Mouse (Mus musculus) cerebellum, adult 2 months (tissue): ENCODE data around the gene Zzz3. TPM values are rescaled to one million over a fixed set of nuclear protein-coding genes. Genes with fewer than 3 reads are reported as not detected.

Source experiments
- DNase-seq, 2 experiments: peaks; one replicate each; pipeline ENCODE4 v3.0.0; 2021
- H3K27ac ChIP-seq: fragments of 200-500 bp; 2 replicates; pipeline ENCODE4 v1.5.1; 2012; ENCODE audit warnings: low read length, control low read depth, inconsistent platforms; ENCODE audit not compliant: insufficient read depth
- H3K27me3 ChIP-seq: fragments of 200-500 bp; 2 replicates; pipeline ENCODE4 v1.6.1; 2012; ENCODE audit warnings: inconsistent platforms, mild to moderate bottlenecking, low read length, moderate library complexity; ENCODE audit not compliant: control insufficient read depth, insufficient read depth
- H3K4me1 ChIP-seq: fragments of 200-500 bp; 2 replicates; pipeline ENCODE4 v1.6.1; 2011; ENCODE audit warnings: low read length; ENCODE audit not compliant: control insufficient read depth, insufficient read depth
- H3K4me3 ChIP-seq: fragments of 200-500 bp; replicated peaks from 2 replicates; pipeline ENCODE3; 2011; ENCODE audit warnings: mild to moderate bottlenecking, low read depth, low read length, control low read depth; ENCODE audit not compliant: insufficient read depth
- CTCF ChIP-seq: fragments of 200-500 bp; IDR thresholded peaks from 2 replicates; pipeline ENCODE4 v1.5.1; 2011; ENCODE audit warnings: low read depth, mild to moderate bottlenecking, control low read depth, low read length, moderate library complexity, borderline replicate concordance; ENCODE audit not compliant: insufficient read depth
- POLR2A ChIP-seq: fragments of 200-500 bp; IDR thresholded peaks from 2 replicates; pipeline ENCODE4 v1.6.1; 2011; ENCODE audit warnings: low read length, control low read depth, borderline replicate concordance; ENCODE audit not compliant: insufficient read depth
- WGBS: fragments of 180-500 bp; shearing (Covaris S2); methylation state at CpG from one replicate; pipeline ENCODE4 v1.1.7; 2018; 5-methylcytosine and 5-hydroxymethylcytosine counted together
- polyA plus RNA-seq: library from polyadenylated mRNA; depleted of rRNA; stranded (reverse); fragments of >200 nt; gene quantifications from 2 replicates; pipeline ENCODE4 v1.2.3, GENCODE M21; 2012

Zzz3 gene
- polyA plus RNA-seq, 1 experiment: 25.2 TPM

GRCm38 (mm10) chr3:152403827-152404226, 8.6 kb downstream of the Zzz3 start:
- 74% methylated on average over 2 of the region's 2 CpGs for WGBS
- no peak overlapping the region for H3K27ac ChIP-seq

DNA sequence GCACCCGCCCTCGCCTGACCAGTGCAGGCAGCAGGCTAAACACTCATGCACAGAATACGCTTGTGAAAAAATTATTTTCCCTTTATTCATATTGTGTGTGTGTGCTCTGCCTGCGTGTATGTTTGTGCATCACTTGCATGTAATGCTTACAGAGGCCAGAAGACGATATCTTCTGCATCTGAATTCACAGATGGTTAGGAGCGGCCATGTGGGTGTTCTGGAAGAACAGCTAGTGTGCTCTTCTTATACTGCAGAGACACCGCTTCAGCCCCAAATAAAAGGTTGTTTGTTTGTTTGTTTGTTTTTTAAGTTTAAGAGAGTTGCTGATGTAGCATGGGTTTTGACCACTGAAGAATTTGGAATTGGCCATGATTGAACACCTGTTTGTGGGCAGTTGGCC, 10.1 kb downstream of the Zzz3 start:
- H3K27ac ChIP-seq: no peak overlapping the region
- no peaks in the 10 kb centered on the region for H3K27me3 ChIP-seq
- H3K4me1 ChIP-seq: peaks cover 16% of the 10 kb centered on the region
- TF ChIP-seq CTCF (no peak), POLR2A (no peak)
- no peak for DNase-seq
- no peak overlapping the region for H3K4me3 ChIP-seq
- WGBS: 77% methylated on average over 7 of the region's 7 CpGs

More at GRCm38 (mm10) chr3:152403827-152404226, 8.6 kb downstream of the Zzz3 start:
- TF ChIP-seq CTCF (no peak), POLR2A (no peak)
- Histone ChIP-seq H3K4me1 (peaks cover 13% of the 10 kb centered on the region), H3K27me3 (no peaks in the 10 kb centered on the region), H3K4me3 (no peak overlapping the region)
- no peak for DNase-seq

DNA sequence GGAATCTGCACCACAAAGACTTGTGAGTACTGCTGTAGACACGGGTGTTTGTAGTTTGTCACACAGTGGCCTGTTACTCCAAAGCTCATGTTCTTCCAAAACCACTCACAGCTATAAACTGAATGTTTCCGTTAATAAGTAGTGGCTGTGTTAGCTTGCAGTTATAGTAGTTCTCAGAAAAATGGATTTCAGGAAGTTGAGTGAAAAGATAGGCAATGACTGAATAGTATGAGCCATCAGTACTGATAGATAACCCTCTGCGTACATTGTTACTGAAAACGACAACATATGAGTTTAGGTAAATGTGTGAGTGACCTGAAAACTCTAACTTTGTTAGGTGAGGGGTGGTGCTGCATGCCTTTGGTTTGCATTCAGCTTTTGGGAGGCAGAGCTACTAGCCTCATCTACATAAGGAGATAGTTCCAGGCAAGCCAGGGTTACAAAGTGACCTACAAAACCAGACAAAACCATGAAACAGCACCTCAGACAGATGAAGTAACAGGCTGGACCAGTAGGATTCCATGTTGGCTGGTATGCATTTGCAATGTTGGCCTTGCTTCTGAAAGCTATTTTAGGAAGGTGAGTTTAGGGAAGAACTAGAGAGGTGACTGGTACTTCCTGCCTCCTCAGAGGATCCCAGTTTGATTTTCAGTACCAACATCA, 10.8 kb downstream of the Zzz3 start:
- no peaks in the 10 kb centered on the region for H3K27me3 ChIP-seq
- 73% methylated on average over 4 of the region's 4 CpGs for WGBS
- no peak for DNase-seq
- TF ChIP-seq POLR2A (no peak), CTCF (no peak)
- no peak overlapping the region for H3K4me3 ChIP-seq
- H3K27ac ChIP-seq: no peak overlapping the region
- peaks cover 16% of the 10 kb centered on the region for H3K4me1 ChIP-seq

GRCm38 (mm10) chr3:152410980-152411551, 15.8 kb downstream of the Zzz3 start:
- no peak overlapping the region for H3K27ac ChIP-seq
- H3K27me3 ChIP-seq: no peaks in the 10 kb centered on the region
- H3K4me3 ChIP-seq: no peak overlapping the region
- peaks cover 6% of the 10 kb centered on the region; the same call in 1 of the 2 replicates for H3K4me1 ChIP-seq
- WGBS: 91% methylated on average over 7 of the region's 7 CpGs
- TF ChIP-seq CTCF (no peak), POLR2A (no peak)
- DNase-seq: no peak

GRCm38 (mm10) chr3:152412362-152412761, 17.1 kb downstream of the Zzz3 start:
- Histone ChIP-seq H3K4me3 (no peak overlapping the region), H3K27ac (no peak overlapping the region), H3K27me3 (no peaks in the 10 kb centered on the region), H3K4me1 (0 out of 2 replicates have a peak, but pooled peaks cover 3% of the 10 kb centered on the region)
- 85% methylated on average over 4 of the region's 4 CpGs for WGBS
- TF ChIP-seq CTCF (no peak), POLR2A (no peak)
- no peak for DNase-seq

- H3K4me3 ChIP-seq: no peak overlapping the region
- no peaks in the 10 kb centered on the region for H3K4me1 ChIP-seq
- H3K27me3 ChIP-seq: 0 out of 2 replicates have a peak, but pooled peaks cover 1% of the 10 kb centered on the region
- 89% methylated on average over 8 of the region's 8 CpGs for WGBS
- H3K27ac ChIP-seq: no peak overlapping the region
- DNase-seq: no peak
- TF ChIP-seq CTCF (no peak), POLR2A (no peak)
Observed at GRCm38 (mm10) chr3:152428925-152429324, 33.7 kb downstream of the Zzz3 start.

DNA sequence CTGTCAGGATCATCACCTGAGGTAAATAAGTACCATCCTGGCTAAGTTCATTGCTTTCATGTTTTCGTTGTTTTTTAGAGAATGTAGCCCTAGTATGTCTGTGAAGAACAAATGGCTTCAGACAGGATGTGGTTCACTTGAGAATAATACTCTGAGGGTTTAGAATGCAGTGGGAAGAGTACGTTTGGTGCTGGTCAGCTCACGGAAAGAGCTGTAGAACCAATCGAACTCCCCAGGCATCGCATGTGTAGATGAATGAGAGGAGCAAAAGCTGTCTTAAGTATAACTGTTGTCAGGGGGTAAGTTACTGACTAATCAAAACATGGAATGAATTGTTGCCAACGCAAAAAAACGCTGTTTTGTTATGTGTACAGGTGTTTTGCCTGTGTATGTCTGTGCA, 37.4 kb downstream of the Zzz3 start:
- H3K27me3 ChIP-seq: 0 out of 2 replicates have a peak, but pooled peaks cover 1% of the 10 kb centered on the region
- DNase-seq: no peak
- no peak overlapping the region for H3K4me3 ChIP-seq
- H3K27ac ChIP-seq: no peak overlapping the region
- H3K4me1 ChIP-seq: no peaks in the 10 kb centered on the region
- WGBS: 97% methylated on average over 7 of the region's 7 CpGs
- TF ChIP-seq CTCF: no peak
- TF ChIP-seq POLR2A: no peak

DNA sequence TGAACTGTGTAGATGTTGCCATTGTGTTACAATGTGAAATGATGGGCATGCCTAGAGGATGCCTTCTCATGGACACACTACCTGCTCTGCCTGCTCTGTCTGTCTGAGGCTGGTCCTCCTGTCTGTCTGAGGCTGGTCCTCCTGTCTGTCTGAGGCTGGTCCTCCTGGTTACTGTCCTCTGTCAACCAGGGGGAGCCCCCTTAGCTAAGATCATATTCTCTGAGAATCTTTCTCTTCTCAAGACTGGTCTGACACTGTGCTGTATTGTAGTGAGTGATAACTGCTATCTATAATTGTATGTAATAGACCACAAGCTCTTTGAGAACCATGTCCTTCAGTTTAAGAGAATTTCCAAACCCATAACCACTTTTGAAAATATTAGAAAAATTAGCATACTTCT, 40.3 kb downstream of the Zzz3 start:
- DNase-seq: no peak
- no peak overlapping the region for H3K4me3 ChIP-seq
- H3K4me1 ChIP-seq: no peaks in the 10 kb centered on the region
- no peak overlapping the region for H3K27ac ChIP-seq
- TF ChIP-seq CTCF: no peak
- TF ChIP-seq POLR2A: no peak
- 0 out of 2 replicates have a peak, but pooled peaks cover 1% of the 10 kb centered on the region for H3K27me3 ChIP-seq
